9 mouse cellular contexts compared by ENCODE assay signal in the genomic region with DNA sequence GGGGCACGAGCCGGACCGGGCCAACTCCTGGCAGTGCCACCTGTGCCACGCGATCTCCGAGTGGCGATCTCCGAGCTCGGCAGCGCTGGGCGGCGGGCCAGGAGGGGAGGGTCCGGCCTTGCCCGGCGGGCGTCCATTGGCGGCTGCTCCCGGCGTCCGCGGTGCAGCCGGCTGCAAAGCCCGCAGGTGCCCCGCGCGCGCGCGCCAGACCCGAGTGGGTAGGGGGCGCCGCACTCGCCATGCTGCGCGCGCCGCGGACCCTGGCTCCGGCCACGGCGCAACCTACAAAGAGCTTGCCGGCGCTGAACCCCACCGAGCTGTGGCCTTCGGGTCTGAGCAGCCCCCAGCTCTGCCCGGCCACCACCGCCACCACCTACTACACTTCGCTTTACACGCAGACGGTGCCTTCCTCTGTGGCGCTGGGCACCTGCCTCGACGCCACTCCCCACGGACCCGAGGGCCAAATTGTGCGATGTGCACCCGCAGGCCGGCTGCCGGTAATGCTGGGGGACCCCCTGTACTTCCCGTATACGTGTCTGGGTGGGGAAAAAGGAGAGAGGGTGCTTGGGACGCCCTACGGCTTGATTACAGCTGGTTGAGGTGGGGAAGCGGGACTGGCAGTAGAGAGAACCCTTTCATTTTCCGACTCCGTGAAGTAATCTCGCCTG. TPM values are rescaled to one million over a fixed set of nuclear protein-coding genes. Genes with fewer than 3 reads are reported as not detected.
A peak's percentile ranks its signal among the peaks of the same experiment; 100 is the strongest.
DNase-seq lines count a peak whose midpoint lies in the region; ATAC-seq and TF ChIP-seq lines count a peak whose summit lies in the region.
"Had no signal": no experiment of that assay in that cellular context is flagged by ENCODE, and none has a peak within 500 bp of the region (broad histone marks: within the 10 kb centered on the region; RNA-seq: fewer than 3 reads in every experiment).

No protein-coding gene starts in this region.

- H3K9me3 ChIP-seq in embryonic facial prominence, embryonic 14.5 days (ENCODE audit: control insufficient read depth, low read length) = no peaks in the 10 kb centered on the region
- no peaks in the 10 kb centered on the region for H3K9me3 ChIP-seq in limb, embryonic 12.5 days
- H3K9me3 ChIP-seq in midbrain, embryonic 11.5 days (ENCODE audit: control insufficient read depth, low read length) = no peaks in the 10 kb centered on the region

- H3K4me2 ChIP-seq in embryonic facial prominence, embryonic 14.5 days (ENCODE audit: low read depth, low read length) = peak overlapping the region; percentile 100
- peak overlapping the region; percentile 97 for H3K4me2 ChIP-seq in limb, embryonic 12.5 days
- H3K4me2 ChIP-seq in midbrain, embryonic 11.5 days = peak overlapping the region; percentile 98

- H3K4me3 ChIP-seq in embryonic facial prominence, embryonic 14.5 days (ENCODE audit: low read depth, low read length) = peak overlapping the region; percentile 76
- H3K4me3 ChIP-seq in limb, embryonic 12.5 days (replicated peaks) = peak overlapping the region; percentile 78
- peak overlapping the region; percentile 78 for H3K4me3 ChIP-seq in midbrain, embryonic 11.5 days (ENCODE audit: low read depth, low read length)
- peak overlapping the region; percentile 81 for H3K4me3 ChIP-seq in testis, adult 2 months (ENCODE audit: control insufficient read depth, low read depth, low read length)

- no peak for ATAC-seq in embryonic facial prominence, embryonic 14.5 days (ENCODE audit: low read depth)
- ATAC-seq in limb, embryonic 12.5 days (ENCODE audit: insufficient number of reproducible peaks, insufficient read depth, low FRiP score, low TSS enrichment, low read depth) = no peak
- ATAC-seq in midbrain, embryonic 11.5 days (ENCODE audit: low FRiP score) = peak; percentile 45

- TF ChIP-seq POLR2A in testis, adult 2 months (IDR thresholded peaks at IDR 0.05; ENCODE audit: control insufficient read depth, low read depth, low read length) = no peak

- peak overlapping the region; percentile 80 for H3K27ac ChIP-seq in embryonic facial prominence, embryonic 14.5 days (replicated peaks; ENCODE audit: low read depth, low read length)
- H3K27ac ChIP-seq in limb, embryonic 12.5 days = peak overlapping the region; percentile 78
- peak overlapping the region; percentile 31; the same call in 1 of the 2 replicates for H3K27ac ChIP-seq in midbrain, embryonic 11.5 days (ENCODE audit: low read depth, low read length)
- no peak overlapping the region for H3K27ac ChIP-seq in testis, adult 2 months (ENCODE audit: control insufficient read depth, insufficient read depth, low read depth, low read length)

- DNase-seq in urinary bladder, postnatal 14 days (ENCODE audit: low spot score) = peak; percentile 64
- DNase-seq in urinary bladder, adult 18-20 months (ENCODE audit: low spot score in 2 of 2) = no peak
- peak; percentile 75 for DNase-seq in embryonic facial prominence, embryonic 14.5 days (ENCODE audit: low spot score)
- peak; percentile 81 for DNase-seq in heart, postnatal 4 days
- peak; percentile 96 for DNase-seq in midbrain, embryonic 11.5 days (ENCODE audit: low spot score, missing footprints)
- no peak for DNase-seq in urinary bladder, adult 2 months (ENCODE audit: low spot score)

- H3K4me1 ChIP-seq in embryonic facial prominence, embryonic 14.5 days (ENCODE audit: control insufficient read depth, insufficient read depth, low read length) = peaks cover 19% of the 10 kb centered on the region
- peaks cover 49% of the 10 kb centered on the region for H3K4me1 ChIP-seq in limb, embryonic 12.5 days (replicated peaks)
- peaks cover 21% of the 10 kb centered on the region for H3K4me1 ChIP-seq in midbrain, embryonic 11.5 days (ENCODE audit: control insufficient read depth, insufficient read depth, low read length)
- peaks cover 14% of the 10 kb centered on the region for H3K4me1 ChIP-seq in testis, adult 2 months (ENCODE audit: control insufficient read depth, insufficient read depth, low read length)

- H3K9ac ChIP-seq in embryonic facial prominence, embryonic 14.5 days (ENCODE audit: low read depth, low read length) = peak overlapping the region; percentile 73
- peak overlapping the region; percentile 78 for H3K9ac ChIP-seq in limb, embryonic 12.5 days (replicated peaks)
- H3K9ac ChIP-seq in midbrain, embryonic 11.5 days (ENCODE audit: low read length) = peak overlapping the region; percentile 74

- TF ChIP-seq CTCF in testis, adult 2 months (IDR thresholded peaks at IDR 0.05; ENCODE audit: control insufficient read depth, insufficient read depth, insufficient replicate concordance, low read depth, low read length) = no peak

- no peaks in the 10 kb centered on the region for H3K27me3 ChIP-seq in embryonic facial prominence, embryonic 14.5 days (replicated peaks; ENCODE audit: control insufficient read depth, insufficient read depth, low read length)
- no peaks in the 10 kb centered on the region for H3K27me3 ChIP-seq in limb, embryonic 12.5 days
- H3K27me3 ChIP-seq in midbrain, embryonic 11.5 days (ENCODE audit: control insufficient read depth, insufficient read depth, low read length) = no peaks in the 10 kb centered on the region
- H3K27me3 ChIP-seq in testis, adult 2 months (ENCODE audit: control insufficient read depth, insufficient read depth, low read length) = no peaks in the 10 kb centered on the region

- 0% methylated on average over 18 of the region's 67 CpGs for WGBS in embryonic facial prominence, embryonic 14.5 days
- 0% methylated on average over 51 of the region's 67 CpGs for WGBS in limb, embryonic 12.5 days
- WGBS in midbrain, embryonic 11.5 days = under 1% methylated on average over 63 of the region's 67 CpGs

- no peaks in the 10 kb centered on the region for H3K36me3 ChIP-seq in embryonic facial prominence, embryonic 14.5 days (ENCODE audit: control insufficient read depth, insufficient read depth, low read length)
- H3K36me3 ChIP-seq in limb, embryonic 12.5 days = no peaks in the 10 kb centered on the region
- H3K36me3 ChIP-seq in midbrain, embryonic 11.5 days (ENCODE audit: control insufficient read depth, insufficient read depth, low read length) = no peaks in the 10 kb centered on the region
- no peaks in the 10 kb centered on the region for H3K36me3 ChIP-seq in testis, adult 2 months (ENCODE audit: control insufficient read depth, insufficient read depth, low read length)

RNA-seq across cellular contexts. Expression of a gene that starts 0.5 kb away (rescaled TPM):
- polyA plus RNA-seq in embryonic facial prominence, embryonic 14.5 days (2014; fragmentation: Nextera tagmentation; extraction: Ambion mirVana) = 7.9 and 10.1 TPM in 2 replicates
- 1 to 10 TPM; 5.8 to 9.7 TPM for total RNA-seq in heart, postnatal 4 days (2021)
- polyA plus RNA-seq in limb, embryonic 12.5 days (2016; fragmentation: Nextera tagmentation; extraction: Ambion mirVana) = 10.6 and 10.8 TPM in 2 replicates
- polyA plus RNA-seq in midbrain, embryonic 11.5 days (2014; fragmentation: Nextera tagmentation; extraction: Ambion mirVana) = 6.8 and 8.0 TPM in 2 replicates
- 0.58 and 1.0 TPM in 2 replicates for polyA plus RNA-seq in testis, adult 2 months (2012; rRNA removed)
- polyA plus RNA-seq in urinary bladder, adult 2 months (2012; rRNA removed) = 0.50 TPM in 2 replicates

RNA-seq across cellular contexts. Expression of a gene that starts 29.4 kb away (rescaled TPM):
- polyA plus RNA-seq in embryonic facial prominence, embryonic 14.5 days (2014; fragmentation: Nextera tagmentation; extraction: Ambion mirVana) = 404 and 407 TPM in 2 replicates
- total RNA-seq in heart, postnatal 4 days (2021) = 10 to 100 TPM; 96.2 to 97.8 TPM
- polyA plus RNA-seq in limb, embryonic 12.5 days (2016; fragmentation: Nextera tagmentation; extraction: Ambion mirVana) = 652 and 658 TPM in 2 replicates
- 500 and 543 TPM in 2 replicates for polyA plus RNA-seq in midbrain, embryonic 11.5 days (2014; fragmentation: Nextera tagmentation; extraction: Ambion mirVana)
- polyA plus RNA-seq in testis, adult 2 months (2012; rRNA removed) = 8.0 and 16.8 TPM in 2 replicates
- polyA plus RNA-seq in urinary bladder, adult 2 months (2012; rRNA removed) = 272 and 386 TPM in 2 replicates
- total RNA-seq: common myeloid progenitor, adult 5-6 weeks had no signal

RNA-seq across cellular contexts. Expression of a gene that starts 33.5 kb away (rescaled TPM):
- polyA plus RNA-seq in embryonic facial prominence, embryonic 14.5 days (2014; fragmentation: Nextera tagmentation; extraction: Ambion mirVana) = 8.1 and 11.3 TPM in 2 replicates
- 1 to 10 TPM; 3.3 to 3.7 TPM for total RNA-seq in heart, postnatal 4 days (2021)
- polyA plus RNA-seq in limb, embryonic 12.5 days (2016; fragmentation: Nextera tagmentation; extraction: Ambion mirVana) = 9.9 and 11.3 TPM in 2 replicates
- 2.8 and 3.2 TPM in 2 replicates for polyA plus RNA-seq in midbrain, embryonic 11.5 days (2014; fragmentation: Nextera tagmentation; extraction: Ambion mirVana)
- 4.1 and 6.7 TPM in 2 replicates for polyA plus RNA-seq in testis, adult 2 months (2012; rRNA removed)
- polyA plus RNA-seq in urinary bladder, adult 2 months (2012; rRNA removed) = 11.7 and 11.8 TPM in 2 replicates
- total RNA-seq: common myeloid progenitor, adult 5-6 weeks had no signal

Comparison
In these comparisons a context has a peak if more than half of its experiments do, and no peak if none do; other contexts are left out.
1. DNase-seq: peak in urinary bladder, postnatal 14 days (single experiment), embryonic facial prominence, embryonic 14.5 days (single experiment), heart, postnatal 4 days (single experiment) and midbrain, embryonic 11.5 days (single experiment); none in urinary bladder, adult 18-20 months (0 of 2) and urinary bladder, adult 2 months (single experiment).
2. RNA of a gene that starts 29.4 kb away (polyA plus RNA-seq): 652 to 658 TPM in limb, embryonic 12.5 days, 500 to 543 TPM in midbrain, embryonic 11.5 days, 404 to 407 TPM in embryonic facial prominence, embryonic 14.5 days and 272 to 386 TPM in urinary bladder, adult 2 months; 8.0 to 16.8 TPM in testis, adult 2 months; every median in the first group is over 10 times any median in the second.
3. Peak in every context shown above with its lines, with median percentiles within 50 percentile points of each other: H3K4me2 ChIP-seq, H3K4me3 ChIP-seq and H3K9ac ChIP-seq.